Mouse (Mus musculus) adrenal gland, adult 18-20 months (tissue): ENCODE measurements at regions not wholly inside any gene's neighbourhood (a gene's known extent, or its start where the extent isn't known, plus 50 kb on each side); places are given as distances from the start of the nearest gene placed in this dataset.

ENCODE experiments used
- DNase-seq, 2 experiments: peaks; one replicate each; pipeline ENCODE4 v3.0.0; 2021 to 2022; ENCODE audit warnings: low spot score in 2 of 2

- DNase-seq, result peak; percentile 64 to 68
Measured at GRCm38 (mm10) chr3:58138726-58139585, 275.6 kb upstream of the Tsc22d2 start.

DNA sequence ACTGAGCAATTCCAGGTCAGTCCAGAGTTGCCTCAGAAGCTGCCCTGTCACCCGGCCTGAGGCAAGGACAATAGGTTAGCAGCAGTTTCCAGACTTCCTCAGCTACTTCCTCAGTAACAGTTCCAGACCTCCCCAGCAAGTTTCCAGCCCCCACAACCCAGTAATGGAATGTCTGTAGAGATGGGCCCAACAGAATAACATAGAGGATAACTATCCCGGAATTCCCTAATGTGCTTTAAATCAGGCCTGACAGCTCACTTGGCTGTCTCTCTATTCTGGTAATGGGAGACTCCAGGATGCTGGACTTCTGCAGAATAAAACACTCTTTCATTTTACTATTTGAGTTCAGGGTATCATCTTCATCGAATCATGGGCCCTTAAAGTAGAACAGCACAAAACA lies 268.4 kb upstream of the Tsc22d2 start:
- no peak for DNase-seq

DNA sequence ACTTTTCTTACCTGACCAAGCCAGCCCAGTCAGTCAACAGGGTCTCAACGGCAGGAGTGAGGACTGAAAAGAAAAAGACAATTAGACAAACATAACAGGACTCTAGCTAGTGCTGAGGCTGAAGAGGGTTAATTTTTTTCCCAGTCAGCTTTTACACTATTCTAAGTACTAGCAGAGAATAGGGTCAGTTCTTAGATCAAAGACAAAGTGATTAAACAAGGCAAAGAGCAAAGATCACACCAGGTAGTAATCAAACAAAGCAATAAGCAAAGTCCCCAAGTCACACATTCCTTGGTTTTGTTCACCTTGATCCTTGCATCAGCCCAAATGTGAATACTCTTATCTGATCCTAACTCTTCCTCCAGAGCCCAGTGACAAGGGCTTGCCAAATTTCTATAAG lies 267.8 kb upstream of the Tsc22d2 start:
- no peak for DNase-seq

DNA sequence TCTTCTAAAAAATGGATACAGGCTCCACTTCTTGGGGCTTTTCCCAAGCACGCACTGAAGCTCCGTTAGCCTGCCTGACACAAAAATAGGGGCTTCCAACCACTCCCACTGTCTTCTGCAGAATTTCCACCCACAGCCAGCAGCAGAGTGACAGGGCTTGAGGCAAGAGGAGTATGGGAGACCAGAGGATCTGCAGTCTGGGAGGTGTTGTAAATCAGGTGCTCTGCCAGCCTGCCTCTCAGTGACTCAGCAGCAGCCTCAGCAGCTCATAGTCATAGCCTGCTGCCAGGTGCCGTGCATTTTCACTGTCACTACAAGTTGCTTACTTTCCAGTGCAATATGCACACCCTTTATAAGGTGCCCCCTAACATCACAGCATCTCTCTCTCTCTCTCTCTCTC lies 261.4 kb upstream of the Tsc22d2 start:
- no peak for DNase-seq

GRCm38 (mm10) chr3:58153874-58154756 lies 260.4 kb upstream of the Tsc22d2 start:
- no peak for DNase-seq

DNA sequence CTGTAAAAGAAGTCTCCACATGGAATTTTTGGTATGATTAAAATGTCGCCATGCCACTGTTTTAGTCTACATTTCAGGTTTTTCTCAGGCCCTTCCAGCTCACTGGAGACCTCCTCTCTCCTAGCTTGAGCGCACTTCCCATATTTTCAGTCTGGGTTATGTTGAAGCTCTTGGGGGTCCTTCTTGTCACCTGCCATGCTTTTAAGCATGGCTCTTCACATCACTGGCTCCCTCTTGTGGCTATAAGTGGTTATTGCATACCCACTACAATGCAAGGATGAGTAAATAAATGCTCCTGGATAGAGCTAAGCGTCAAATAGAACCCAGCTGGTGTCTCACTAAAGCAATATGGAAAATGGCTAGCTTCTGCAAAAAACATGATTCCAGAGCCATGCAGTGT lies 255.1 kb upstream of the Tsc22d2 start:
- DNase-seq, result no peak

DNA sequence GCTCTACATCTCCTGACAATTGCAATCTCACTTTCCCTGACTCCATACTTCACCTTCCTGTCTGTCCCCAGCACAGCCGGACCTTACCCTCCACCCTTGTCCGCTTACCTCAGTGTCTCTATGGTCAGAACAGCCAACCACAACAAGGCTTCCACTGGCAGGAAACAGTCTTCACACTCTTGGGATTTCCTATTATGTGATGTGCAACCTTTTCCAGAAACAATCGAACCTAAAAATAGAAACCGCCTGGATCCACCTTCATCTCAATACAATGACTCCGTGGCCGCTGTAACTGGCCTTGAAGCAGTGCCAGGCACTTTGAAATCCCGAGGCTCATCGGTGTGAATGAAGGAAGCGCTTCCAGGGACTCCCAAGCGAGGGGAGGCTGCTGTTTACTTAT lies 252.3 kb upstream of the Tsc22d2 start:
- DNase-seq, result peak; percentile 37 to 38

GRCm38 (mm10) chr3:58163806-58164205 lies 250.7 kb upstream of the Tsc22d2 start:
- peak; percentile 63 to 64 for DNase-seq

- peak in 1 of 2 experiments; percentile 15 for DNase-seq
Measured at GRCm38 (mm10) chr3:58166628-58167027, 247.9 kb upstream of the Tsc22d2 start.

DNA sequence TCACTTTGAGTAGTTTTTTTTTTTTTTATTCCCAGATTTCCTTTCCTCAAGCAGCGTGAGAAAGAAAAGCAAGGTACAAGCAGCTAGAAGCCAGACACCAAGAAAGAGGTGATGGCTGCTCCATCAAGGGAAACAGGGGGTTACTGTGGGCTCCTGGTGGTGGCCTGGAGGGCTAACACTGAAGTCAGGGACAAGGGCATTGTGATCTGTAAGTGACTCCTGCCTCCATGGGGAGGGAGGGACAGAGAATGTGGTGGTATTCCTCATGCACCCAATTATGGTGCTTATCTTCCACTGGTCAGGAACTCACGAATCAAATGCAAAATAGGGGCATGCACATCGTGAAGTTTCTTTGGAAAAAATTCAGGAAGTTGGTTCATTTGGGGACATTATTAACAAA lies 247.4 kb upstream of the Tsc22d2 start:
- no peak for DNase-seq

GRCm38 (mm10) chr3:58167761-58168290 lies 246.7 kb upstream of the Tsc22d2 start:
- DNase-seq, result no peak

GRCm38 (mm10) chr3:58168522-58169185 lies 245.9 kb upstream of the Tsc22d2 start:
- DNase-seq, result peak; percentile 32 to 42

DNA sequence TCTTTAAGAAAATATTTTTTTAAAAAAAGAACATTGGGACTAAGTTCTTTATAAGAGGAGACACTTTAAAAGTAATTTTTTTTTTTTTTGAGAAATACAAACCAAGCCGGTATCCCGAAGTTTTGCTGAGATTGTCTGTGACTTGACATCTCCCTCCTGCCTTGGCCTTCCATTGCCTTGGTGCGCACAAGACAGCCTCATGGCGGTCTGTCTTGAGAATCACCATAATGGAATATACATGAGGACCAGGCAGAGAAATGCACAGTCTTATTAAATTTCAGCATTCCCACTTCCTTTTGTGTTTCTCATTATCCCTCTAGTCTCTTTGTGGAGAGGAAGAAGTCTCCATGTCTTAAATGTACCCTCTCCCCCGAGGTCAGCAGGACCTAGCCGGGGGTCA lies 244.7 kb upstream of the Tsc22d2 start:
- DNase-seq, result no peak

DNA sequence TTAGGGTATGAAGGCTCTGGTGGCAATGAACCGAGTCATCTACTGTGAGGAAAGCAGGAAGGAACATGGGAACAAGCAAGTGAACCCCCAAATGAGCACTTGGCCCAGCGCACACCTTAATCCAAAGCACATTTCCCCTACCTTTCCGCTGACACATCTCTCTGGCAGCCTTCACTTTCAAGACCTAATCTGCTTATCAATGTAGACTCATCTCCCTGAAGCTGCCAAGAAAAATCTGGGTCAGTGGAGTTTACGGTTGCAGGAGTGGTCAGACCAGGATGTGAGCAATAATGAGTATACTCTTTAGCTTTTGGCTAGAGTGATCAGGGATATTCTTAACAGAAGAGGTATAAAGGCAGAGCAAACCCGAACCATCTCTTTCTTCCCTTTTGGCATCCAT lies 242.4 kb upstream of the Tsc22d2 start:
- no peak for DNase-seq

DNA sequence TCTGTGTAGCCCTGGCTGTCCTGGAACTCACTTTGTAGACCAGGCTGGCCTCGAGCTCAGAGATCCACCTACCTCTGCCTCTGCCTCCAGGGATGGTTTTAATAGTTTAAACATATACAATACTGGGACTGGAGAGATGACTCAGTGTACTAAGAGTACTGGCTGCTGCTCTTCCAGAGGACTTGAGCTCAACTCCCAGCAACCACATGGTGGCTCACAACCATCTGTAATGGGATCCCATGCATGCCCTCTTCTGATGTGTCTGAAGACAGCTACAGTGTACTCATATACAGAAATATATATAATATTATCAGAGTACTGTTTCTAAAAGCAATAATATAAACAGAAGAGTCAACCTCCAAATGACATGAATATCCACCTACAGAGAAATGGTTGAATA lies 240.7 kb upstream of the Tsc22d2 start:
- DNase-seq, result no peak

GRCm38 (mm10) chr3:58181715-58182114 lies 232.8 kb upstream of the Tsc22d2 start:
- no peak for DNase-seq

- no peak for DNase-seq
Measured at GRCm38 (mm10) chr3:58182299-58182698, 232.2 kb upstream of the Tsc22d2 start.

- DNase-seq, result no peak
Measured at GRCm38 (mm10) chr3:58183279-58183678, 231.2 kb upstream of the Tsc22d2 start.

DNA sequence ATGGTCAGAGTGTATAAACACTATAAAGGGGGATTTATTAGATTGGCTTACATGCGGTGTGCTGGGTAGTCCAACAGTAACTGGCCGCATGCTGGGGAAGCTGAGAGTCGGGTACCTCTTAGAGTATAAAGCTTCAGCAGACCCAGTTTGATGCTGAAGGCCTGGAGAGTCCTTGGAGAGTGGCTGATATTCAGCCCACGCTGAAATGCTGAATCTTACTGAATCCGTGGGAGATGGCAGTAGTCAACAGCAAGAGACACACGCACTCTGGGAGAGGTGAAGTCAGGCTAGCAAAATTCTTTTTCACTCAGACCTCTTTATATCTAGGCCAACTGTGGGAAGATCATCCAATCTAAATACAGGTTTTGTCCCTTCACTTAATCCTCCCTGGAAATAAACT lies 214.1 kb upstream of the Tsc22d2 start:
- DNase-seq, result no peak

DNA sequence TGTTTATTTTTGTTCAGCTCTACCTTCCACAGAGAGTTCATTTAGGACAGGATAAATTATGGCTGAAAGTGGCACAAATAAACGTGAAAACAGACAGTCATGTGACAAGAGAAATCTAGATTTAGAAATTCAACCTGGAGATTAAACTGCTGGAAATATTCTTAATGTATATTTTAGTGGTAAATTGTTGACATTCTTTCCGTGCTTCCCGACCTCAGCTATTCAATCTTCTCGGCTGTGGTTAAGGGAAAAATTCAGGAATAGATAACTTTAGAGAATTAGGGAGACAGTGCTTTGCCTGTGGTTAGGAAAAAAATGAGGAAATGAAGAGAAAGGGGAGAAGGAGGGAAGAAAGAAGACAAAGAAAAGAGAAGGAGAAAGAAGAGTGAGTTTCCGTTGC lies 211.7 kb upstream of the Tsc22d2 start:
- no peak for DNase-seq

- no peak for DNase-seq
Measured at GRCm38 (mm10) chr3:58203806-58204205, 210.7 kb upstream of the Tsc22d2 start.
